Mouse (Mus musculus): ENCODE data around the gene Map6d1.
A peak's percentile ranks its signal among the peaks of the same experiment; 100 is the strongest.

Gene Map6d1

GRCm38 (mm10) chr16:20240468-20241414 is at the start of gene Map6d1:
Gene Map6d1, minus strand, starts transcription at chr16:20241358.
- no peak for DNase-seq (ENCODE audit: low spot score in 2 of 2)

DNA sequence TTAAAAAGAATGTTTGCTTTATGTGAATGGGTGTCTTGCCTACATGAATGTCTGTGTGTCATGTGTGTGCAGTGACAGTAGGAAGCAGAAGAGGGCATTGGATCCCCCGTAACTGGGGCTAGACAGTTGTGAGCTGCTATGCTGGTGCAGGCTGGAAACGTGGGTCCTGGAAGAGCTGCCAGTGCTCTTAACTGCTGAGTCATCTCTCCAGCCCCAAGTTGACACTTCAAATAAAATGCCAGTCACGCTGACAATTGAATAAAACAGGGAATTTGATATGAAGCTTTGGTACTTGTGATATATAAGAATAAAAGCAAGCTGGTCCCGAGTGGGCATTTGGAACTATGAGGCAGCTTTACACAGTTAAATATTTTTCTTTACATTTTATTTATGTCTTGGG is 39.1 kb upstream of the Map6d1 start:
- no peak for DNase-seq (ENCODE audit: low spot score in 2 of 2)

DNA sequence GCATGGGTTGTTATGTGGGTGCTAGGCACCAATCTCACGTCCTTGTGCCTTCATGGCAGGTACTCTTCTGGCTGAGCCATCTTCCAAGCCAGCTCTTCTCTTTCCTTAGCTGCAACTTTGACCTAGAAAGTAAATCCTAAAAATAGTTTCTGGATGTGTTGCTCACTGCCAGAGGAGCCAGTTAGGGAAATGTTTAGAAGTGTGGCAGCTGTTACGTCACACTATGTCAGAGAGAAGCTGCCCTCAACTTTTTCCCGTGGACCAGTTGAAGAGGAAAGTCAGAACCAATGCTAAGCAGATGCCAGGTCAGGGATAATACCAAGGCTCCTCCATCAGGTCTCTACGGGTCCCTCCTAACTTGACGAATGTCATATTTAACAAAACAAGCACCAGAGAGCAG is 38.2 kb upstream of the Map6d1 start:
- DNase-seq (ENCODE audit: low spot score in 2 of 2), result no peak

DNA sequence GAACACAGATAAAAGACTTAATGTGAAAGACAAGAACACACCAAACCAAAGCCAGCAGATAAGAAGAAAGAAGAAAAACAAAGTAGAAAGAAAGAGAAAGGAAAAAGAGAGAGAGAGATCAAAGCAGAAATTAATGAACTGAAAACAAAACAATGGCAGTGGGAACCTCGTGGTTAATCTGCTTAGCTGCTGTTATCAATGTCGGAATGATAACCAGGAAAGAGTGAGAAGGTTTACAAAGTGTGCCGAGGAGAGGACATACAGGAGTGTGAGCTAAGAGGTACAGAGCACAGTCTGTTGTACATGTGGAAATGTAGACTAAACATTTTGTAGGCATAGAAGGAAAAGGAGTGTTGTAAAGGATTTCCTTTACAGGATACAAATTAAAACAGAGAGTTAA is 31.8 kb upstream of the Map6d1 start:
- no peak for DNase-seq (ENCODE audit: low spot score in 2 of 2)

- DNase-seq (ENCODE audit: low spot score in 2 of 2), result no peak
These were observed 30.2 kb upstream of the Map6d1 start for GRCm38 (mm10) chr16:20271339-20271738.

GRCm38 (mm10) chr16:20265089-20265488 is 23.9 kb upstream of the Map6d1 start:
- DNase-seq (ENCODE audit: low spot score in 2 of 2), result no peak

DNA sequence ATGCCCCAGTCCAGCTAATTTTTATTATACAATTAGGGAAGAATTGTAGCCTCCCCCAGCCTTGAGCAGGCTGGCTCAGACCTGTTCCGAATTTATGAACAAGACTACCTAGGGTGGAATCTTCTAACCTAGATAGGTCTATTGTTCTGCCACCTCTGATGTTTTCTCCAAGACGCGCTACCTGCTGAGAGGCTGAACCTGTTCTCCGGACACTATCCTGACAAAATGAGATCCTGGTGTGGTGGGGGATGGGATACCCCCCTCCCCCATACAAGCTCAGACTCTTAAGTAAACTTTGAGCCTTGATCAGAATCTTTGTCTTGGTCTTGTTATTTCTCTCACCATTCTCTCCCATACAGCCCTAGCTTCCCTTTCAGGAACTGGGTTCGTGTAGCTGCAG is 16.8 kb upstream of the Map6d1 start:
- no peak for DNase-seq (ENCODE audit: low spot score in 2 of 2)

DNA sequence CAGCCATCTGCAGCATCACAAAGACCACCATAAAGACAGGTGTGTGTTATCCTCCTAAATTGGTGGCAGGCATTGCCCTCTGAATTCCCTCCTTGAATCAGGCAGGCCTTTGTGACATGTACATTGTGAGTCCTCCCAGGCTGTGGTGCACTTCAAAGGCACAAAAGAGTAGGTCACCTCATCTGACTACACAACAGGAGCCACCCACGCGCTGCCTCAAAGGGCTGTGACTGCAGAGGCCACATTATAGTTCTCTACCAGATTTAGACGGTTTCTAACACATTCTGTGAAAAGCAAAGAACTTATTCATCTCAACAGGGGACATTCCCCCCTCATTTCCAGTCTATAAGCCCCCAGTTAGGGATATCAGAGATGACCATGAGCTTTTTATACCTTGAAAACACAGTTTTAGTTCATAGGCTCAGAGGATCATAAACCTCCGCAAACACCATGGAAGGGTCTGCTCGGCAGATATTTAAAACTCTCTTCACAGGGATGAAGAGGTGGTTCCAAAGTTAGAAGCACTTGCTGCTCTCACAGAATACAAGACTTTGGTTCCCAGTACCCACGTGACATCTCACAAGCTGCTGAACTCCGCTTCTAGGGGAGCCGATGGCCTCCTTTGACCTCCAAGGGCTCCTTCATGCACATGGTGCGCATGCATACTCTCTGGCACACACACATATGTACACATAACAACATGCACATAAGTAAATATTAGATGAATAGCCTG is 7.5 kb upstream of the Map6d1 start:
- no peak for DNase-seq (ENCODE audit: low spot score in 2 of 2)

DNA sequence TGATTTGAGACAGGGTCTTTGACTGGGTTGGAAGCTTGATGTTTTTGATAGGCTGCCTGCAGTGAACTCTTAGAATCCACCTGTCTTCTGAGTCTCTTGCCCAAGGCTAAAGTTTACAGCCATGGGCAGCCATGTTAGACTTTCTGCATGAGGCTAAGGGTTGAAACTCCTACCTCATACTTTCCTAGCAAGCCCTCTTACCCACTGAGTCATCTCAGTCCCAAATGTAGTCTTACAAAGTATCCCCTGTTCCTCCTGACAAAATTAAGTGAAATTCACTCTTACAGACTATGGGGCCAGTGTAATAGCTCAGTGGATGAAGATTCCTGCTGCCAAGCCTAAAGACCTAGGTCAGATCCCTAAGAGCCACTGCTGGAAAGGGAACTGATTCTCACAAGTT is 5.9 kb upstream of the Map6d1 start:
- DNase-seq (ENCODE audit: low spot score in 2 of 2), result no peak

DNA sequence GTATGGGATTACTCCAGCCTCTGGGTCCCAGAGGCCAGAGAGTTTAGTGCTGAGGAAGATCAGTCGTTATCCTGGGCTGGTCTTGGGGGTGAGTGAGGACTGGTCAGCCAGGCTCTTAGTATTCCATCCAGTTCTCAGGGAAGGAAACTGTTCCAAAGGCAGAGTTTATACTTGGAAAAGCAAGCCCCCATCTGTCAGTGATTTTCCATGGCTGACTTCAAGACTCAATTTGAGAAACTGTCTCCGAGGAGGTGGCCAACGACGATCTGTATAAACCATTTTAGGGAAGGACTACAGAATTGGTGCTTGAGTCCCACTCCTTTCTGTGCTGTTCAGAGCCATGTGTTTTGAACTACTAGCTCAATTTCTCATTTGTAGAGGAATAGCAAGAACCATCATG is 2.5 kb downstream of the Map6d1 start:
- DNase-seq (ENCODE audit: low spot score in 2 of 2), result no peak

GRCm38 (mm10) chr16:20237426-20237825 is 3.7 kb downstream of the Map6d1 start:
- DNase-seq (ENCODE audit: low spot score in 2 of 2), result no peak

GRCm38 (mm10) chr16:20234406-20234805 is 6.8 kb downstream of the Map6d1 start:
- DNase-seq (ENCODE audit: low spot score in 2 of 2), result no peak

DNA sequence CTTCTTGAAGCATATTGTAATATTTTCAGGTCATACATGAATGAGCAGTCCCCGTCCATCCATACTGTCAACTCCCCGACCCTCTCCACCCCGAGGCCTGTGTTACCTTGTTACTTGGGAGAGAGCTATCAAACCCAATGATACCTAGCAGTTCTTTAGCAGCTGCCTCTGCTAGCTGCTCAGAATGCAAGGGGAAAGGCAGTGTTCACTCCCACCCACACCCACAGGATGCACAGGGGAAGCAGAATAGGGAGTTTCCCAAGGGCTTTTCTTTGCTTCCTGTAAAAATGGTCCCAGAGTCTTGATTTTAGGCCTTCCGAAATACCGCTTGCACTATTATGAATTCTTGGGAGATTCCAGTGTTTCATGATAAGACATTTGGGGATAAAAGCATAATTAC is 13.0 kb downstream of the Map6d1 start:
- DNase-seq (ENCODE audit: low spot score in 2 of 2), result no peak

- no peak for DNase-seq (ENCODE audit: low spot score in 2 of 2)
These were observed 13.7 kb downstream of the Map6d1 start for GRCm38 (mm10) chr16:20227504-20227903.

DNA sequence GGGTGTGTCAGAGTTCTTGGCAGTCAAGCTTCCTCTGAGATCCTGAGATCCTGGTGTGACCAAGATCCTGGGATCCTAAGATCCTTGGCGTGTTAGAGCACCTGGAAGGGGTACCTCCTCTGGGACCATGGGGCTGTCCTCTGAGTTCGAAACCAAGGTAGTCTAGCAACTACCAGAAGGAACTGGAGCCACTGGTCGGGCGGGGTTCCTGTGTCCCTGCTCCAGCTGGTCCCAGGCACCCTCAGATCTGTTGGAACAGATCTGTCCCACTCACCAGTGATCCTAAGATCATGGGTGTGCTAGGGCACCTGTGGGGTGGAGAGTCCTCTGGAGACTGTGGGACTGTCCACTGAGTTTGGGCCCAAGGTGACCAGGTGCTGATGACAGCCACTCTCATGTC is 14.5 kb downstream of the Map6d1 start:
- DNase-seq (ENCODE audit: low spot score in 2 of 2), result no peak

GRCm38 (mm10) chr16:20222726-20223125 is 18.4 kb downstream of the Map6d1 start:
- DNase-seq (ENCODE audit: low spot score in 2 of 2), result no peak

DNA sequence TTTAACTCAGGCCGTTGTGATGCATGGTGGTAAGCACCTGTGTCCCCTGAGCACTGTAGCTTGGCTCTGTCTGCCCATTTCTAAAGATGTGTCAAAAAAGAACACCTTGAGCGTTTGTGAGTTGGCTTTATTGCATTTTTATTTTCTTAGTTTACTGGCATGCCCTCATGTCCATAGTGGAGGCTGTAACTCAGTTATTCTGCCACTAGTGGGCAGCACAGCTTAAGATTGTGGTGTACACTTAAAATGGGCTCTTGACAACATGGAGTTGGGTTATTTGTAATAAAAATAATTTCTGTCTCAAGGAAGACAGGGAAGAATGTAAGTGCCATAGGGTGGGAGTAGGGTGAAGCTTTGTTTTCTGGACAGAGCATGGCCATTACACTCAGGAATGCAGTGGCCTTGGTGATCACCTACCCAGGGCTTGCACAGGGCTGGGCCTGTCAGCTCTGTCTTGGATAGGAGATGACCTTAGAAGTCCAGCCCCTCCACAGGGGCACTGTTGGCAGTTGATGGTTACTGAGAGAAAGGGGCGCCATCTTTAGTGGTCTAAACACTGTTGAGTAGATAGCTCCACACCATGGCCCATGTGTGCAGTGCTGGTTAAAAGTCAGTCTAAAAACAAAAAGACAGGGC is 27.4 kb downstream of the Map6d1 start:
- peak; percentile 11 to 30 for DNase-seq (ENCODE audit: low spot score in 2 of 2)

DNA sequence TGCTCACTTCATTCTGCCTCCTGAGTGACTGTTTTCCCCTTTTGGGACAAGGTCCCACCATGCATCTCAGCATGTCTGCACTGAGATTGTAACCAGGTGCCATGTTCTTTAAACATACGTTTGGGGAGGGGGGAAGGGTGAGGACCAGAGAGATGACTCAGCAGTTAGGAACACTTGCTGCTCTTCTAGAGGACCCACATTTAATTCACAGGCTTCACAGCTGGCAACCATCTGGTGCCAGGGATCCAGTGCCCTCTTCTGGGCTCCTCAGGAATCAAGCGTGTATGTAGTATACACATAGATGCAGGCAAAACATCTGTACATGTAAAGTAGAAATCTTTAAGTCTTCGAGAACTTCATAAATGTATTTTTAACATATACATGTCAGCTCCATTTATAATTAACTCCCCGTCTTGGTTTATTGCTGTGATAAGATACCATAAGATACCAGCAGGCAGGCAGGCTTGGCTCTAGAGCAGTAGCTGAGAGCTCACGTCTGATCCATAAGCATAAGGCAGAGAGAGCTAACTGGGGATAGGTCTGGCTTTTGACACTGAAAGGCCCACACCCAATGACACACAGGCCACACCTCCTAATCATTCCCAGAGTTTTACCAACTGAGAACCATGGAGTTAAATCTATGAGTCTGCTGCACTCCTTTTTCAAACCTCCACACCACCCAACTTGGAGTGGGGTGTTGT is 41.5 kb downstream of the Map6d1 start:
- DNase-seq (ENCODE audit: low spot score in 2 of 2), result no peak

GRCm38 (mm10) chr16:20196962-20197361 is 44.2 kb downstream of the Map6d1 start:
- DNase-seq (ENCODE audit: low spot score in 2 of 2), result no peak

- peak in 1 of 2 experiments; percentile 38 for DNase-seq (ENCODE audit: low spot score in 2 of 2)
These were observed 45.6 kb downstream of the Map6d1 start for GRCm38 (mm10) chr16:20195546-20195945.

DNA sequence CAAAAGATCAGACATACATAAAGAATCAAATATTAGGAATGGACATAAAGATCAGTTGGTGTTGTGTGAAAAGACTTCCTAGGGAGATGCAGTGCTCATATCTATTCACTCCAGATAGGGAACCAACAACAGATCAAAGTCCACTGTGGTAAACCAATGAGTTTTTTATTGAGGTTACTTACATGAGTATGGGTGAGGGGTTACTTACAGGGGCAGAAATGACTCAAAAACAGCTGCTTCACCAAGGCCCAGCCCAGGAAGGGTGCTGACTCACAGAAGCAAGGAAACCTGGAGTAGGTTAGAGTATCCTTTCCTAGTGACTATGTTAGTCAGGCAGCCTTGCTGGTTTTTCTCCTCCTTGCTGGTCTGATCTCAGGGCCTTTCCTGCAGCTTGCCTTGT is 49.1 kb downstream of the Map6d1 start:
- DNase-seq (ENCODE audit: low spot score in 2 of 2), result no peak

Data from natural killer cell, adult 2 months (primary cell).